Mouse (Mus musculus) G1E-ER4 (cell line): ENCODE measurements around the gene Fto. TPM values are rescaled to one million over a fixed set of nuclear protein-coding genes. Genes with fewer than 3 reads are reported as not detected.

Experiments
- GATA1 ChIP-seq: IDR thresholded peaks from one replicate; pipeline ENCODE4 v1.8.0; 2012; ENCODE audit warnings: low read length, inconsistent platforms
- polyA plus RNA-seq: library from polyadenylated mRNA; stranded (reverse); fragments of >175 nt; gene quantifications from 2 replicates; pipeline ENCODE4 v1.2.3, GENCODE M21; 2012

The Fto gene
- polyA plus RNA-seq, 1 experiment = 9.6 TPM

GRCm38 (mm10) chr8:91504360-91504759 lies 191.0 kb downstream of the Fto start:
- no peak for TF ChIP-seq GATA1

DNA sequence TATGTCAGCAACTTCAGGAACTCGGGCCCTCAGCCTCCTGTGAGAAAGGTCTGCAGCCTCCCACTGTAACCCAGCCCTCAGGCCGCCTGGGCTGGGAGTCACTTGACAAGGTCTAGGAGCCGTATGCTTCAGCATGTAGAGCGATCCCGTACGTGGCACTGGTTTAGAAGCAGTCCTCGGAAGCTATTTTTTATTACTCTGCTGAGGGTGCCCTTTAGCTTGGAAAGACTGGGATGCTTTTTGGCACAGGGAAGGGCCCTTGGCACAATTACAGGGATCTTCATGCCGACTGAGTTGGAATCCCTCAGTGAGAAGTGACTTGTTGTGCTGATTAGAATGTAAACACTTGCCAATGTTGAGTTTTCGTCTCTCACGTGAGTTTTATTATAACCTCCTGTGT lies 191.6 kb downstream of the Fto start:
- no peak for TF ChIP-seq GATA1

DNA sequence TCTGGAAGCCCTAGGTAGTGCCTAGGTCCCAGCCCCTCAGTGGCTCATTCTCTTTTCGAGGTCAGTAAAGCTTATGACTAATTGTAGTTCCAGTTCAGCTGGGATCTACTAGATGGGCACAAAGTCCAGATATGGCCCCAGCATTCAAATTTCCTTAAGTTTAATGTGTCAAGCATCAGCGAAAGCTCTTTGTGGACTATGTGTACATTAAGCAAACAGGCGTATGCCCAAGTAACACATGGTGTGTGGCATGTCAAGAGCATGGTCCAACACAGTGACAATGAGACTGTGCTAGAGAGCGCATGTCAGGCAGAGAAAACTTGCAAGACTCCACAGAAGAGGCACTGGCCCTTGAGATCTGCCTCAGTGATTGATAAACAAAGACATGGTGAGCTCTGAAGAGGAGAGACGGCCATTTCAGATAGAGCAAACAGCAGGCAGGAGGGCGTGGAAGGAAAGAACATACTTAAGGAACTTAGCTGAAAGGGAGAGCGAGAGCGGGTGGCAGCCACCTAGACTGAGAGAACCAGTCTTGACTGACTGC lies 192.2 kb downstream of the Fto start:
- TF ChIP-seq GATA1 = no peak

- TF ChIP-seq GATA1 = no peak
Observed at GRCm38 (mm10) chr8:91505997-91506672, 192.8 kb downstream of the Fto start.

- TF ChIP-seq GATA1 = no peak
Observed at GRCm38 (mm10) chr8:91506682-91507257, 193.4 kb downstream of the Fto start.

- TF ChIP-seq GATA1 = no peak
Observed at GRCm38 (mm10) chr8:91507681-91508097, 194.4 kb downstream of the Fto start.

DNA sequence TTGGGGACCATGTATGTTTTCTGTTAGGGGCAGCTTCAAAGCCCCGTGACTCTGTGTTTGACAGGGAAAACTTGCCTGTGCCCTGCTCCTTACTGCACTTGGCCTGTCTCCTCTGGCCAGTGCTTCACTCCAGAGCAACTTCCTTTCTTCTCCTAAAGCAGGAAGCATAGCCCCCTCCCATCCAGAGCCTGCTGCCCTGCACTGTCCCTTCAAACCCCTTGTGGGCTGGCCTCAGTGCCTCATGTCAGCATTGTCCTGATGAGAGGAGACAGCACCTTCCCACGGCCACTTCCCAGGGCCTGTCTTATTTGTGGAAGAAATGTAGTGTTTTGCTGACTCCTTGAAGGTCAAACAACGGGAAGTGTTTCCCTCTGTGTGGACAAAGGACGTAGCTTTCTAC lies 195.0 kb downstream of the Fto start:
- TF ChIP-seq GATA1 = no peak

DNA sequence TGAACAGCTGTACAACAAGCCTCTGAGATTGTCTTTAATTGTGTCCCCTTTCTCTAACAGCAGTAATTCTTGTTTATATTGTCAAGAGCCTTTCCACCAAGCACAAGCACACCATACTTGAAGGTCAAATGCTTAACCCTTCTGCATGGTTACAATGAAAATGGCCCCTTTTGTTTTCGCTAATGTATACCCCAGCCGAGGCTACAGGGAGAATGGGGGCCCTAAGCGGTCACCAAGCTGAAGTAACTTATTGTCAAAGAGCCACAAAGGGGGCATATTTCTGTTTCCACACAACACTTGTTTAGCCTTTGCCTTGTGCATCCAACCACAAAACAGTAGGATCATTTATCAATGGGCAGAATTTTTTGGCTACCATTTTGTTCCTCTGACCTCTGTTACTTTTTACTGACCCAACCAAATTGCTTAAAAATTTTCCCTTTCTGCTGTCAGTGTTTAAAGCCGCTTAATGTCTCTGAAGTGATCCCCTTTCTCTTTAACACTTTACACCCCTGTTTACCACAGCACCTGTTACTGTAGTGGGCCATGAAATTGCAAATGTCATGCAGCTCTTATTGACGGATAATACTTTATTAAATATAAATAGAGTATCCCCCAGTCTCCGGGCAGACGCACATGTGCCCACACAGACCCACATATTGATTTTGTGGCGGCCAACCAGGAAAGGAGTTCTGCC lies 196.0 kb downstream of the Fto start:
- TF ChIP-seq GATA1 = no peak

DNA sequence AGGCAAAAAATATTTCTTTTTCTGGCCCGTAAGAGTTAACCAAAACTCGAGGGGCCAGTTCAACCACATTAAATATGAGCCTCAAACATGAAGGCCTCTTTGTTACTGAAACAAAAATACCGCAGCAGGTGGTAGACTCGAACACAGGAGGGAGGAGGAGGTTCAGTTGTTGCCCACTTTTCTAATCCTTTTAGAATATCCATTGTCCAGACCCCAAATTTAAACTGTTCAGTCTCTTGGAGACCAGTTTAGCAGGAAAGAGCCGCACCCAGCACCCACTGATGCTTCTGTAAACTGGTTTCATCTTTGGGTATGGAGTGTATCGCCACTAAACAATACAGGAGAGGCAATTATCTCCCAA lies 196.6 kb downstream of the Fto start:
- TF ChIP-seq GATA1 = no peak

DNA sequence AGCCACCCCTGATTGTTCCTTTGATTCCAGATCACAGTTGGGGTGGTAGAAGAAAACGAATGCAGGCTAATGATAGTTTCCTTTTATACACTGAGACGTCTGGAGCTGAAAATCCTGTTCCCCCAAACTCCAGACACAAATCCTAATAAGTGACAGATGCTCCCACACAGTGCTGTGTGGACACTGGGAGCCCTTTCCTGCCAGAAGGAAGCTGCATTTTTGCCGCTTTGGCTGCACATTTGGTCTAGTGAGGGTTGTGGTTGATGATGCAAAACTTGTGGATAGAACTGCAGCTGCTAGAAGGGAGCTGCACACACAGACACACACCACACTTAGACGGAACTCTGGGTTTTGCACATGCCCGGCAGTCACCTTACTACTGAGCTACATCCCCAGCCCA lies 197.4 kb downstream of the Fto start:
- no peak for TF ChIP-seq GATA1

DNA sequence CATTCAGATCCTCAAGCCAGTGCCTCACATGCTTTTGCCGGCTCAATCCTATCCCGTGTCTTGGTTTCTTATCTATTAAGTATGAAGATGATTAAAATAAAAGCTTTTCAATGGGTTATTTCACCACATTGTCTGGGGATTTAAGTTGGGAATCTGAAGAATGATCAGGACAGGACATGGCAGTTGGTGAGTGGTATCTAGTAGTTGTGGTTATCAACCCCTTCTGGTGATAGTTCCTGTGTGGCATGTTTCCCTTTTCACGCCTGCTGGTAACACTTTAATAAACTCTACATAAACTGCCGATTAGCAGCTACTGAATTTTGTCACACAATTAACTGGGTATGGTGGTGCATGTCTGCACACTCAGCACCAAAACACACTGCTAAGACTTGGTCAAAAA lies 198.6 kb downstream of the Fto start:
- no peak for TF ChIP-seq GATA1

DNA sequence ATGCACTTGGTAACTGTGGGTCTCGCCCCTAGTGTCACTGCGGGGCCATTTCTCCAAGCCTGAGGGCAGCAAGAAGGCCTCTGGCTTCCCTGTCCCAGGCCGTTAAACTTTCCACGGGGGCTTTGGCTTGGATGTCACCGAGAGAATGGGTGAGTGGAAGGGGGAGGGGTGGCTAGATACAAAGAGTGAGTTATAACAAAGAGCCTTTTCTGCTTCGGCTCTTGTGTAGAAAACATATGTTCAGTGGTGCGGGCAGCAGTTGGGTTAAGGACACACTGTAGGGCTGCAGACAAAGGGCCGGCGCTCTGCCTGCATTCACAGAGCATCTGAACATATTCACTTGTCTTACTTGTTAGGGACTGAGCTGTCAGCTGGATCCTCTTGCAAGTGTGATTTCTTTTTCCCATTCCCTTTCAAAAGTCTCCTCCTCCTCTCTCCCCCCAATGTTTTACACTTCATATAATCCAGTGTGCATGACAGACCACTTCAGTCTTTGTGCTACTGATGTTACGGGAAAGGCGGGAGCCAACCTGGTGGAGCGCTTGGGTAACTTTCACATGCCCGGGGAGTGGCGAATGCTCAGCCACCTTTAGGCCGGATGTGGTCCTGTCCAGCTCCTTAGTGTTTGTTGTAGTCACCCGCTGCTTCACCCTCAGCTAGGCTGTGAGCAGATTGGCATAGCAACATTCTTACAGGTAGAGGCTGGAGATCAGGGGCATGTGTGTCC lies 201.6 kb downstream of the Fto start:
- no peak for TF ChIP-seq GATA1

GRCm38 (mm10) chr8:91516422-91516821 lies 203.1 kb downstream of the Fto start:
- TF ChIP-seq GATA1 = no peak

DNA sequence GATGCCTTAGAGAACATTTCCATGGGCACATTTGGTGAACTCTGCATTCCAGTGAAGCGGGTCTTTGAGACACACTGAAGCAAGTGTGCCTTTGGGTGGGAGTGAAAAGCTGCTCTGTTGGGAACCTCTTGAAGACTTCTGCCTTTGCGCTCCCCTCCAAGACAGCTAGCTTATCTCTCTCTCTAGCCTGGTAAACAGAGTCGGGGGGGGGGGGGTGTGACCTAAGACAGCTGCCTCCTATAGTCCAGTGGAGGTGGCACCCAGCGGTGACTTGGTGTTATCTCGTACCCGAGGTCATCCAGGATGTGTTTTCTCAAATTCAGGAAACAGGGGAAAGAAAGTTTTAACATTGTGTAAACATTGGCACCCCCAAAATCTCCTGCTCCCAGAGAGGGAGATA lies 204.8 kb downstream of the Fto start:
- TF ChIP-seq GATA1 = no peak

GRCm38 (mm10) chr8:91522201-91522600 lies 208.9 kb downstream of the Fto start:
- no peak for TF ChIP-seq GATA1

DNA sequence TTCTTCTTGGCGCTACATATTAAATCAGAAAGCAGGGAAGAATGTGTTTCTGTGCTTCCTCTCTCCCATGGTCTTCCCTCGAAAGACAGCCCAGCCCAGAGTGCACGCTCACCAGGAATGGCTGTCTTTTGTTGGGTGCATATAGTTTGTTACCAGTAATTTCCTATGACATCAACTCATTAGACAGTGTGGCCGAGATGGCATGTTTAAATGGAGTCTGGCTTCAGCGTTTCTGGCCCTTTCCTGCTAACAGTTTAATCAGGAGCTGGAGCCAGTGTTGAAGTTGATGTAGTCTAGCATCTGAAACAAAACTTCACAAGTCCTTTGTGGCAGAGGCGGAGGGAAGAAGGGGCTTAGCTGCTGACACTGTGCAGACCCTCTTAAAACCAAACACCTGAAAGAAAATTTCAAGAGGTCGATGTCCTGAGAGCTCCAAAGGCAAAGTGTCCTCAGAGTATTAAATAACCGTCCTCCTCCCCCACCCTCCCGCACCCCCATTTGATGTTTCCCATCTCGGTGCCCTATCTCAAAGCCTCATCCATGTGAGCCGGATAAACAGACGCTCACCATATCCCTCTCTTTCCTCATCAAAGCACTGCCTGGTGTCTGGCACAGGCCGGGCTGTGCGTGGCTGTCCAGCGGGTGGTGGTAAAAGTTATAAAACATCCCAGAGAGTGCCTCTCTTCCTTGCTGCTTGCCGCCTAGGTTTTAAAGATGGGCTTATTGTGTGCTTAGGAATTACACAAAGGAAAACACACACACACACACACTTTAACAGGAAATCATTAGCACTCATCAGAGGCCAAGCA lies 210.9 kb downstream of the Fto start:
- TF ChIP-seq GATA1 = no peak
